Mouse (Mus musculus): ENCODE data around the gene Hba-a1.
"Not testable (repeated sequence)": the region's sequence is repeated elsewhere in the genome, so short reads cannot be mapped to it uniquely, and the experiment has no call there.

The Hba-a1 gene

DNA sequence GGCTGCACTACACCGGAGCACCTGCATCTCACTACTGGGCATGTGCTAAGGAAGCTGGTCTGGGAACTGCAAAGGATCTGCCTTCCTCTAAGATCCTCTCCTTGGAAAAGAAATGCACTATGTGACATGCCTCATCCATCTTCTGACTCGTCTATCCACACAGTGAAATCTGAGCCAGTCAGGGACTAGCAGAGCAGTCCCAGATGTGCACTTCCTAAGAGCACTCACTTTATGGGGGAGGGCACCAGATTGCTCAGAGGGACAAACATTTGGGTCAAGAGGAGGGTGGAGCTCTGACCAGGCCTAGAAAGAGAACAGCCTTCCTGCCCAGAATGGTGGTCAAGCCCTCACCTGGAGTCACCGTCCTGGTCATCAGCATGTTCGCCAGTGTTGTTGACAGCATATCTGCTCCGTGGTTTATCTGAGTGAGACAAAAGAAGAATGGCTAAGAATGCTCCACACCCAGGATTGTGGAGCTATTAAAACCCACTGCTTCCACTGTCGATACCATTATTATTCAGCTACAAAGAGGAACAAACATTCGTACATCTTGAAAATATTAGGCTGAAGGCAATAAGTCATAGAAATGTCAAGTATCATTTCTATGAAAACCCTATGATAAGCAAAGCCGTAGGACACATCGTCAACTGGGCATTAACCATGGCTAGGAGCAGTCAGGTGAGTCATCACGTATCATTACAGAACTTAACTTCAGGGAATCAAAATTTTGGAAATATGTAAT is 20.5 kb upstream of the Hba-a1 start:
- DNase-seq (ENCODE audit: inconsistent ontology term), result no peak

DNA sequence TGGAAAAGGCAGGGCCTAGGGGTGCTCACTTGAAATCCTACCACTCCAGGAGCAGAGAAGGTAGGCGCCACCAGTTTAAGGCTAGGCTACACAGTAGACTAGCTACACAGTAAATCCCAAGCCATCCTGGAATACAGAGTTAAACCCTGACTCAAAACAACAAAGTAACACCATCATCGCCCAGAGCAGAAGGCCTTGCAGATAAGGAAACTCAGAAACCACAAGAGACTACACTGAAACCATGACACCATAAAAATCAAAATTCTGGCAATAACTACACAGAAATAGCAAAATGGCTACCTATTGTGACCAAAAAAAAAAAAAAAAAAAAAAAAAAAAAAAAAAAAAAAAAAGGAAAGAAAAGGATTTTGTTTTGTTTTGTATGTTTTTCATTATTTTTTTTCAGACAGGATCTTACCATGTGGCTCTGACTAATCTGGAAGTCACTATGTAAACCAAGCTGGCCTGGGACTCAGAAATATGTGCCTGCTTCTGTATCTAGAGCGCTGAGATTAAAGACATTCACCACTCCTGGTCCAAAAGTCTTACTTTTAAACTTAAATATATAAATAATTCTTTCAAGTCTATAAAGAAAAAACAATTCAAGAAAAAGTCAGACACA is 18.1 kb upstream of the Hba-a1 start:
- DNase-seq (ENCODE audit: inconsistent ontology term), result no peak

DNA sequence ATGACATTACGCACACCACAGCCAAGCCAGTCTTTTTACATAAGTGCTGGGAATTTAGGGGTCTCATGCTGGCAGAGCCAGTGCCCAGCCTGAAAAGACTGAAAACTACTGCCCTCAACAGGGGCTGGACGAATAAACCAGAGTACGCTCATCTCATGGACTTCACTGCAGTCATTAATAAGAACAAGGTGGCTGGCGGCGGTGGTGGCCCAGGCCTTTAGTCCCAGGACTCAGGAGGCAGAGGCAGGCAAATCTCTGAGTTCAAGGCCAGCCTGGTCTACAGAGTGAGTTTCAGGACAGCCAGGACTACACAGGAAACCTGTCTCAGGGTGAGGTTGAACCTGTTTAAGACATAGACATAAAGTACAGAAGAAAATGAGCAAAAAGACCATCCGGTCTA is 17.1 kb upstream of the Hba-a1 start:
- no peak for DNase-seq (ENCODE audit: inconsistent ontology term)

DNA sequence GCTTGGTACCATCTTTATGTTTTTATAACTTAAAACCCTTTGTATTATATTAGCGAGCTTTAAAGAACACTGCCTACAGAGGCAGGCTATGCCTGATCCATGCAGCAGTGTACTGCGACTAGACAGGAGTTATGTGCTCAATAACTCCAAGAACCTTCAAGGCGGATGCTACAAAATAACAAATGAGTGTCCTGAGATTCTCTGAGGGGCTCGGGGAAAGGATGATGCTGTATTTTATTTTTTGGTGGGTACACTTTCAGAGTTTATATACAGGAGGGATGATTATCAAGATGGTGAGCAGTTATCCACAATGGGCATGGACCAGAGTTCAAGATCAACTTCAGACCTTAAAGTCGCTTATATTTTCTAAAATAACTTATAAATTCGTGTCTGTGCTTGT is 16.5 kb upstream of the Hba-a1 start:
- no peak for DNase-seq (ENCODE audit: inconsistent ontology term)

DNA sequence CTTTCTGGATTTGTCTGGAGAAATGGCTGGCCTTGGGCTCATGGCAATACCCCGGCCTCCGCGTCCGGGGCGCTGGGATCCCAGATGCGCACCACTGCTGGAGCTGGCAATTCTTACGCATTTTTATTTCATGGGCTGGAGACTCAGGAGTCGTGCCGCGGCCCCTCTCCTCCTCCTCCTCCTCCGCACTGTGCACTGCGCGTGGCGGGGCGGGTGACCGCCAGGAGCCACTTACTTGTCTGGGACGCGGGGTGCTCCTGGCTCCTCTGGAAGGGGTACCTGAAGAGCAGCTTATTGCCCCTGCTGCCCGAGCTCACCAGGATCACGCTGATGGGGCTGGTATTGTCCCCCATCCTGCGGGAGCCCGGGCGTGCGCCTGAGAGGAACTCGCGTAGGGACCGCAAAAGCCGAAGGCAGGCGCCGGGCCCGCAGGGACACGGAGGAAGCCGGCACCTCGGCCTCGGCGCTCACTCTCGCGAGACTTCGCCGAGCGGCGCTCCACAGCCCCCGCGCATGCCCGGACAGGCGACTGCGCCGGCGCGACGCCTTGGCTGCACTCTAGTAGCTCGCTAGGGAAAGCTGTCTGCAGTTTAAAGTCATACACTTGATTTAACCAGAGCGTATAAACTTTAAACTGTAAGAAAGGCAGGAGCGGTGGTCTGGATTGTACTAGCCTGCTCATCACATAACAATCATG is 16.0 kb upstream of the Hba-a1 start, which contains the start of gene Nprl3:
Nprl3 (minus strand) TSS at position 520 of the 697 bp plus-strand sequence.
- DNase-seq (ENCODE audit: inconsistent ontology term), result peak; percentile 94

DNA sequence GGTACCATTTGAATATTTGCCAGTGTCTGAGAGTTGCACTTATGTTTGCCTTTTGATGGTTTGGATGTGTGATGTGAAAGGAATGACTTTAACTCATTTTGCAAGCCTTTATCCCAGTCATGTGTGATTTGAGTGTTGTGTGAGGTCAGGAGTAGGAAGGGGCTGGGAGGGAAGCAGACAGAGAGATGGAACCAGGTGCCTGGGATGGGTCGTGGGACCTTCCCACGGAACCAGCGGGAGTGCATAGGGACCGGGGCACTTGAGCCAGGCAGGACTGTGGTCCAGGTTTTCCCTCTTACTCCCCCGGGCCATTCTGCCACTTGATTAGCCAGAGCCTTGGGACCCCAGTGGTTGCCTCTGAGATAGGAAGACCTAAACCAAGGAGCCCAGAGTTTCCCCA is 15.3 kb upstream of the Hba-a1 start:
- DNase-seq (ENCODE audit: inconsistent ontology term), result no peak

DNA sequence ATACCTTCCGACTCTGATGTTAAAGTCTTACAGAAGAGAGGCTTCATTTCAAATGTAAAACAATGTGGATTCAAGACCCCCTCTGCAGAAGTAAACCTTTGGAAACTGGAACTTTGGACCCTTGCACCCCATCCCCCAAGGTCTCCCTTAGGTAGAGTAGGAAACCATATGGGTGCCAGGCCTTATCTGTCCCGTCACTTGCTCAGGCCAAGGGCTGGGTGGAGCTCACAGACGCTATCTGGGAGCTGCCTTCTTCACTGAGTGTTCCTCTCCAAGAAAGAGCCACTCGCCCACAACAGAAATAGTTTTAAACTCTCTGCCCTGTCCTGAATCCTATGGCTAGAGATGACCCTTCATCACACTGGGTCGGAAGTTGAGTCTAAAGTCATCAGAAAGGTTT is 14.4 kb upstream of the Hba-a1 start:
- DNase-seq (ENCODE audit: inconsistent ontology term), result no peak

DNA sequence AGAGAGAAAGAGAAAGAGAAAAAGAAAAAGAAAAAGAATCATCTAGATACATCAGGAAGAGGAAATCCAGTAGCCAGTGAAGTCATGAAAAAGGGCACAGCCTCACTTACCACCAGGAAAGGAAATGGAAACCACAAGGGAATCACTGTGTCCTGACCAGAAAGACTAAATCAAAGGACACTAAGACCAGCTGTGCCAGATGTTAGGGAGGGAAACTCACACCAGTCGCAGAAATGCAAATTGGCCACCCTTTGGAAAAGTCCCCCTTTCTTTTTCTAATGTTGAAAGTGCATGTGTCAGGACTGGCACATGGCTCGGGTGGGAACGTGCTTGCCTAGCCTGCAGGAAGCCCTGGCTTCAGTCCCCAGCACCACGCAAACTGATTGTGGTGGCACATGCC is 12.1 kb upstream of the Hba-a1 start:
- no peak for DNase-seq (ENCODE audit: inconsistent ontology term)

DNA sequence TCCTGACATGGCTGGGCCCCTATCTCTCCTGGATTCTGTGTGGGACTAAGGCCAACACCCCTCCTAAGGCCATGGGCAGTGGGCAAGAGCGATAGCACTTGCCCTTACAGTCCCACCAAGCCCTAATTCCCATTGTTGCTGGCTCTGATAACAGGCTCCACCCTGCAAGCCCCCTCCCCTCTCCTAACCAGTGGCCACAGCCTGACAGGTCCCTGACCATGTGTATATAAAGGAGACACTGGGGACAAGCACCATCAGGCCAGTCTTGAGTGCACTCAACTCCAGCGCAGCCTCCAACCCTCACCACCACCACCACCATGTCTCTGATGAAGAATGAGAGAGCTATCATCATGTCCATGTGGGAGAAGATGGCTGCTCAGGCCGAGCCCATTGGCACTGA is 7.0 kb upstream of the Hba-a1 start, which contains the start of gene Hba-x:
Hba-x (plus strand) TSS at position 54 of the 400 bp plus-strand sequence.
- no peak for DNase-seq (ENCODE audit: inconsistent ontology term)

DNA sequence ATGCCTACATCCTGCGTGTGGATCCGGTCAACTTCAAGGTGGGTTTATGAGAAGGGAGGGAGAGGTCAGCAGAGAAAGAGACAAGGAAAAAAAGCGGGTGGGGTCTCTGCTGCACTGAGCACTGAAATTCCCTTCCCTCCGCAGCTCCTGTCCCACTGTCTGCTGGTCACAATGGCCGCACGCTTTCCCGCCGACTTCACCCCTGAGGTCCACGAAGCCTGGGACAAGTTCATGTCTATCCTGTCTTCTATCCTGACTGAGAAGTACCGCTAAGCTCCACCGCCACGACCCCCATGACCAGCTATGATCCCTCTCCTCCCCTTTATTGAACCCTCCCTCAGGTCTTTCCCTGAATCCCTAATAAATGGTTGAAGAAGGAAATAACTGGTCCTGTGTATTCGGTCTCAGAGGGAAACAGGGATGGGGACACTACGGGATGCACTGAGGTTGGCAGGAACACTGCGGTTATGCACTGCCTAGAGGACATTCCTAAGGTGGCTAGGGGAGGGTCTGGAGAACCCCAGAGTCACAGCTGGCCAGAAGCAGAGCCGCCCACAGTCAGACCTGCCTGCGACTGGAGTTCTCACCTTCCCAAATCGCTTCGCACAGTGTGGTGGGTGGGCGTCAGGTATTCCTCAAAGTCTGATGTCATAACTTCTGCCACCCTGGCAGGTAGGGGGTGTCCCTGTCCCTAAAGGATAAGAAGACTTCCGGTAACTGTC is 5.4 kb upstream of the Hba-a1 start:
- DNase-seq (ENCODE audit: inconsistent ontology term), result no peak

DNA sequence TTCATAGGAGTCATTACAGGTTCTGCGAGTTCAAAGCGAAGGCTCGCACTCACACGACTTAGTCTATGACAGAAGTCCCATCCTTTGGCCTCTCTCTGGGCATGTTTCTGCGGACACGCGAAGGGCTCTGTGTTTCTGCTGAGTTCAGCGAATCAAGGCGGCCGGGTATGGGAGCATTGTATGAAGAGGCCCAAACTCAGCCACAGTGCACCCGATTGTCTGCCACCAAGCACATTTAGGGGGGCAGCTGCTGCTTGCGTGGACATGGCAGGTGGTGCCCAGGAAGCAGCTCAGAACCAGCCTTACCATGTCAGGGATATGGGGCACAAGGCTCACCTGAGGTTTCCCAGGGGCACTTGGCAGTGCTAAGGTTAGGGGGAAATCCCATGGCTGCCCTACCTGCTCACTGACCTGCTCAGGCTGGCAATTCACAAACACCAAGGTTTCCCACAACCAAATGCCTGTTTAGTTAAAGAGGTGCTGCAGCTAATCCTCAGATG is 4.8 kb upstream of the Hba-a1 start:
- no peak for DNase-seq (ENCODE audit: inconsistent ontology term)

DNA sequence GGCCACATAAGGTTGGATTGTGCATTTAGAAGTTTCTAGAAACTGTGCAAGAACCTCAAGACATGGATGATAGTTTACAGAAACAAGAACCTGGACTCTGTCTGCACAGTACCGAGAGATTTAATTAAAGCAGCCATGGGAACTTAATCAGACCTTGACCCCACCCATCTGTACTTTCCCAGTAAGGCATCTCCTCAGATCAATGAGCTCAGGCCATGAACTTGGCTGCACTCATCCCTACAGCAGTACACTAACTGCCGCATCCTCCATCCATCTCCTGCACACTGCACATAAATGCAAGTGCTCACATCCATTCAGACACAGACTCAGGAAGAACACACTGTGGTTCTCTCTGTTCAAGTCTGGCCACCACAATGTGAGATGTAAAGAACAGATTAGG is 2.7 kb upstream of the Hba-a1 start:
- DNase-seq (ENCODE audit: inconsistent ontology term), result no peak

DNA sequence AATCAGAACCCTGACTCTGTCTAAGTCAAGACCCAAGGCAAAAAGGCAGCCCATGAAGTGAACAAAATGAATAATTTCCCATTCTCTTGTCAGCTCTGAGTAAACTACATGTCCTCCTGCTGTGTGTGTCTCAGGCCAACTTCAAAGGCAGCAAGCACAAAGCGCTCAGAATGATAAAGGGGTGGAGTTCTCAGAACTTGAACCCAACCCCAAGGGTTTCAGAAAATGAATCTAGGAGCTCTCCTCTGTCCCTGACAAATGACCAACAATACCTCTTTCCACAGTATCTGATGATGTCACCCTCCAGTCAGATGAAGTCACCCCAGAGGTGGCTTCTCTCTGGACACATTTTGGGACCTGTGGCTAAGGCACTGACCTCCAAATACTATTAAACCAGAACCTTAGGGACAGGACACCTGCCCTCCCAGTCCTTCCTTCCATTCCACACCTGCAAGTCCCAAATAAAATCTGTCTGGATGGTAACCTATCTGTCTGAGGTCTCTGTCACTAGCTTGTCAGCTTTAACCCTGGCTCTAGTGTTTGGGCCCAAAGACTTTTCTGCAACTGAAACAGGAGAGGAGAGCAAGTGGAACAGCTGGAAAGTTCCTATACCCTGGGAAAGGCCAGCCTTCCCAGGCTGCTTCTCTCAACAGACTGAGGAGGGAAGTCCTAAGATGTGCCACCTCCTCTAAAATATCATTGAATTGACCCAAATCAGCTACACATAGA is 1.7 kb upstream of the Hba-a1 start:
- DNase-seq (ENCODE audit: inconsistent ontology term), result no peak

DNA sequence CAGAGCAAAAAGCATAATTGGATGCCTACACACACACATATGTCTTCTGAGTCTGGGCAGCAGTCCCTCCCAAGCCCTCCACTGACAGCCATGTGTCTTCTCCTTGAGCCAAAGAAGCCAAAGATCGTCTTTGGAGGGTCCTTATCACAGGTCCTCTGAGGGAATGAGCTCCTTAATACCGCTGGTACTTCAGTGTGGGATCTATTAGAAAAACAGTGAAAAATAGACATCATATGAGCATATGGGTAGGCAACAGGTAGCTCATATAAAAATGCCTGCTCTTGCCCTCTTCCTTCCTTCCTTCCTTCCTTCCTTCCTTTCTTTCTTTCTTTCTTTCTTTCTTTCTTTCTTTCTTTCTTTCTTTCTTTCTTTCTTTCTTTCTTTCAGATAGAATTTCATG is 1.3 kb downstream of the Hba-a1 start:
- not testable (repeated sequence) for DNase-seq (ENCODE audit: inconsistent ontology term)

DNA sequence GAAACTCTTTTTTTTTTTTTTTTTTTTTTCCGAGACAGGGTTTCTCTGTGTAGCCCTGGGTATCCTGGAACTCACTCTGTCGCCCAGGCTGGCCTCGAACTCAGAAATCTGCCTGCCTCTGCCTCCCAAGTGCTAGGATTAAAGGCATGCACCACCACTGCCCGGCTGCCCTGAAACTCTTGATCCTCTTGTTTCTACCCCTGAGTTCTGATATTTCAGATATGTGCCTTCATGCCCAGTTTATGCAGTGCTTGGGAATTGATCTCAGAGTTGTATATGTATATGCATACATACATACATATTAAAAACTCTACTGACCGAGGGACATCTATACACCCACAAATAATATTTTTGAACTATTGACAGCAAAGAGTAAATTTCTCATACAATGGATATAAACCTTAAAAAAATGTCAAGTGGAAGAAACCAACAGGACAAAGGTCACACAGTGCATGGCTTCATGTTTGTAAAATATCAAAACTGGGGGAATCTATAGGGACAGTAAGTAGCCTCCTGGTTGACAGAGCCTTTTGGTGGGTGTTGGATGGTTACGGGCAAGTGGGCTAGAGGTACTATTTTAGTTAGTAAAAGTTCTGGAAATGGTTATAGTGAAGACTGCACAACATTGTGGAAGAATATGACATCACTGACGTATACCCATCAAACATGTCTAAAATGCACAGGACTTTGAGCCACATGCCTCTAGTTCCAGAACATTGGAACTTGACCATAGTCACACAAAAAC is 1.9 kb downstream of the Hba-a1 start:
- DNase-seq (ENCODE audit: inconsistent ontology term), result no peak

DNA sequence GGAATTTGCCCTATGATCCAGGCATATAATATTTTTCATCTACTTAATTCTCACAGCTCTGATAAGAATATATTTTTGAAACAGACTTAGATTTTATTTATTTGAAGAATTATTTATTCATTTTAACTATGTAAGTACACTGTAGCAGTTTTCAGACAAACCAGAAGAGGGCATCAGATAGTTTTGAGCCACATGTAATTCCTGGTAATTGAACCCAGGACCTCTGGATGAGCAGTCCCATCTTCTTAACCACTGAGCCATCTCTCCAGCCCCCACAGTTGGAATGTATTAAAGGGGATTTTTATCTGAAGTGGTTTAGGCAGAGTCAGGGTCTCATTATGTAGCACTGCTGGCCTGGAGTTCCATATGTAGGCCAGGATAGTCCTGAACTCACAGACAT is 2.6 kb downstream of the Hba-a1 start:
- not testable (repeated sequence) for DNase-seq (ENCODE audit: inconsistent ontology term)

DNA sequence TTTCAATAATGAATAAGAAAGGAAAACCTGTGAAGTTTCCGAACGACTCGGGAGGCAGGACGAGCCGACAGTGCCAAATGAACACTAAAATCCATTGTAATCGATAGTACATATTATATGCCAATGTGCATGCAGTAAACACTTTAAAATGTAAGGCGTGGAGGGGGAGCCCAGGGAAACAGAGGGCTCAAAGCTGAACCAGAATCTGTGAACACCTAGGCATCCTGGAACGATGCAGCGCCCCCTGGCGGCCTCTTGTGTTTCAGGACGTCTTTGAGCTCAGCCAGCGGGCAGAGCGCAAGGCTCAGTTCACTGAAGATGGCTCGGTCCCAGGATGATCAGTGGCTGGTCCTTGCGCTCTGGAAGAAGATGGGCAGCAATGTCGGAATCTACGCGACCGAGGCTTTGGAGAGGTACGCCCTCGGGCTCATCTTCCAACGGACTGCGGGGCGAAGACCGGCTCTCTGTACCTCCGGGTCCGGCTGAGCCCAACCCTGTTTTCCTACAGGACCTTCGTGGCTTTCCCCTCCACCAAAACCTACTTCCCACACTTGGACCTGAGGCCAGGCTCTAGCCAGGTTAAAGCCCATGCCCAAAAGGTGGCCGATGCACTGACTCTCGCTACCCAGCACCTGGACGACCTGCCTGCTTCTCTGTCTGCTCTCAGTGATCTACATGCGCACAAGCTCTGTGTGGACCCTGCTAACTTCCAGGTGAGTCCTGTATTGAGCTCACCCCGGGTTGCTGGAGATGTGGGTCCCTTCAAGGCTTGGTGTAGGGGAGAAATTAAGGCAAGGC is 3.6 kb downstream of the Hba-a1 start, which contains the start of gene Hbq1b:
Hbq1b (plus strand) TSS at position 271 of the 798 bp plus-strand sequence.
- peak; percentile 42 for DNase-seq (ENCODE audit: inconsistent ontology term)

DNA sequence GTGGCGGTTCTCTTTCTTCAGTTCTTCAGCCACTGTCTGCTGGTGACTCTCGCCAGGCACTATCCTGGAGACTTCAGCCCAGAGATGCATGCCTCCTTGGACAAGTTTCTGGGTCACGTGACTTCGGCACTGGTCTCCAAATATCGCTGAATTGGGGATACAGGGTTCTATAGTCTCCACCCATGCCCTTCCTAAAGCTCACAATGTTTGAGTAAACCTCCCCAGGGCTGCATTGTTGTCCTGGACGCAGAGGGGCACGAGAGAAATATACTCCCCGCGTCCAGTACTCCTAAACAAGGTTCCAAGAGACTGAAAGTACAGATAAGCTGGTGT is 4.1 kb downstream of the Hba-a1 start:
- no peak for DNase-seq (ENCODE audit: inconsistent ontology term)

DNA sequence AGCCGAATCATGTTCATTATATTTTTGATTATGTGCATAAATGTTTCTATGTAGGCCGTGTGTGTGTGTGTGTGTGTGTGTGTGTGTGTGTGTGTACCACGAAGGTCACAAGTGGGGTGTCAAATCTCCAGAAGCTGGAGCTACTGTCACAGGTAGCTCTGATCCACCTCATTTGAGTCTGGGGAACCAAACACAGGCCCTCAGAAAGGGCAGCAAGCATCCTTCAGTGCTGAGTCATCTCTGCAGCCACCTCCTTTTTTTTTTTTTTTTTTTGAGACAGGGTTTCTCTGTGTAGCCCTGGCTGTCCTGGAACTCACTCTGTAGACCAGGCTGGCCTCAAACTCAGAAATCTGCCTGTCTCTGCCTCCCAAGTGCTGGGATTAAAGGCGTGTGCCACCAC is 9.5 kb downstream of the Hba-a1 start:
- DNase-seq (ENCODE audit: inconsistent ontology term), result not testable (repeated sequence)

DNA sequence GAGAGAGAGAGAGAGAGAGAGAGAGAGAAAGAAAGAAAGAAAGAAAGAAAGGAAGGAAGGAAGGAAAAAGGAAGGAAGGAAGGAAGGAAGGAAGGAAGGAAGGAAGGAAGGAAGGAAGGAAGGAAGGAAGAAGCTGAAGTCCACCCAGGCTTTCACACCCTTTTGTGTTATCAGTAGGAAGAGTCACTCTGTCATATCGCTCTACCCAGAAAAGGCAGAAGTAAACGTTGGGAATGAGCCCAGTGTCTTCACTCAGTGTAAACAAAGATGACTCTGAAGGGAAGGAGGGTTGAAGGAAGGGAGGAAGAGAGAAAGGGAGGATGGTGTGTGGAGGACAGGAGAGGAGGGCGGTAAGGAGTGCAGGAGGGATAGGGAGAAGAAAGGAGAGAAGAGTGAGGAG is 10.2 kb downstream of the Hba-a1 start:
- not testable (repeated sequence) for DNase-seq (ENCODE audit: inconsistent ontology term)
